Mouse (Mus musculus): ENCODE data around the gene Mrtfa.
A peak's percentile ranks its signal among the peaks of the same experiment; 100 is the strongest.

The Mrtfa gene

DNA sequence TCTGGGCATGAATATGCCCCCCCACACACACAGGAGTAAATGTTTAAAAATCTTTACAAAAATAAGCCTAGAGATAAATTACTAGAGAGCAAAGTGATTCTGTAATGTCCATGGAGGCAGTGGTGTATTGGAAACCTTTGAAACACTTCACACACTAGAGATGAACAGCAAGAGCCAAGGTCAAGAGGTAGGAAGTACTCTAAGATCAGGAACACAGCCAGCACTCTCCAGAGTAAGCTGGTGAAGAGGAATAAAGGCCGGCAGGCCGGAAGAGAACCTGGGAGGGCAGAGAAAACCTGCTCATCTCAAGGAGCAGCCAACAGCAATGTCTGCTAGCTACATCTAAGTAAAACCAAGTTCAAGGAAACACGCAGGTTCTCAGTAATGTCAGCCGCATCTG is 125.9 kb downstream of the Mrtfa start:
- no peak for DNase-seq (ENCODE audit: low spot score)

DNA sequence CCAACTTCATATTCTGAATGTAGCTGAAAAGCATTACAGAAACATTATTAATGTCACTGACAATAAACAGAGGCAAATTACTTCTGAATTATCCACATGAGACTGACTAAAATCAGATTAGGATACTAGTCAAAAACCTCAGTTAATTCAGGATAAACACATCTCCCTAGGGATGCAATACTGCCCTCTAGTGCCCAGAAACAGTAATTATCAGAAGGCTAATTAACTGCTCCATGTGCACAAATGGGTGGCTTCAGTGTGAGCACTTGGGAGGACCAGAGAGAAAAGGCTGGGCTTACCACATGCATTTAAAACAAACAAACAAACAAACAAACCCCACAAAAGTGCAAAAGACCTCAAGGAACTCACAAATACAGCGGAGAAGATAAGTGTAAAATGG is 126.4 kb downstream of the Mrtfa start:
- DNase-seq (ENCODE audit: low spot score), result peak; percentile 59

DNA sequence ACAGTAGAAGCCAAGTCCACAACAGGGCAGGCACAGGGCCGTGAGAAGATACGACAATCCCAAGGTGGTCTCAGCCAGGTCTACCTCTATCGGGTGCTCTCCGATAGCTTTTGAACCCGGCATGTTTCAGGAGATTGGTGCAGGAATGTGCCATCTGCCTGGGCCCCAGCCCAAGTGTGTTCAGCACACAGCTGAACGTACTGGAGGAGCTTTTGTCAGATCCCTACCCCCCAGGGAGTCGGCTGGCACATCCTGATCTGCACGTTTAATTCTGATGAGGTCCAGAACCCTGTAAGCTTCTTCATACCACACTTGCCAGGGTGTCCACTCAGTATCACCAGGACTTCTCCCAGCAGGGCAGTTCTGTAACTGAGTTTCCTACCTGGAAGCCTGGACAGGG is 127.9 kb downstream of the Mrtfa start:
- DNase-seq (ENCODE audit: low spot score), result peak; percentile 39

DNA sequence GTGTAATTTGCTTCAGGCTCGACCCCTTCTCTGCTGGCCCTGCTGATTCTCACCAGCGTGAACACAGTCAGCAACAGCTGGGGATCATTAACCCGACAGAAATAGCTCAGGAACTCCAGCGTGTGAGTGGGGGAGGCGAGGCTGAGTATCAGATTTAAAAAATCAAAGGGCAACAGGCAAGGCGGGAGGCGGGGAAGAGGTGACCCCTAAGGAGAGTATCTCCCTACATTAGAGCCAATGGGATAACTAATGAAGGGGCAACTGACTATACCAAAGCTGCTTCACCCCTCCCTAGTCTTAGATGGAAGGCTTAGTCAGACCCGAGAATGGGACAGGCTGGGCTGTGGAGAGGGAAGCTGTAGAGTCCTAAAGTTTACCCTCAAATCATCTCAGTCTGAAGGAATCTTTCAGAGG is 128.4 kb downstream of the Mrtfa start:
- no peak for DNase-seq (ENCODE audit: low spot score)

DNA sequence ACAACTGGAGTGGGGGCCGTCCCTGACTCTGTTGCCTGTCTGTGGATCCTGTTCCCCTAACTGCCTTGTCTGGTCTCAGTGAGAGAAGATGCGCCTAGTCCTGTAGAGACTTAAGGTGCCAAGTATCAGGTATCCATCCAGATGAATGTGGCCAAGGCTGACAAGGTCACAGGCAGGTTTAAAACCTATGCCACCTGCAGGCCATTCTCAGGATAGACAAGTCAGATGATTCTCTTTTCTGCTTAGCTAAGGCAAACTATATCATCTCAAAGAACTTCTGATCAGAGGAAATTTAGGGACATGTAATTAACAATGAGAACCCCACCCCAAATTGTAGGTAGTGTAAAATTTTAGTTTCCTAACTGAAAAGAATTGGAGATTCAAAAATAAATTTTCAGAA is 129.6 kb downstream of the Mrtfa start:
- no peak for DNase-seq (ENCODE audit: low spot score)

DNA sequence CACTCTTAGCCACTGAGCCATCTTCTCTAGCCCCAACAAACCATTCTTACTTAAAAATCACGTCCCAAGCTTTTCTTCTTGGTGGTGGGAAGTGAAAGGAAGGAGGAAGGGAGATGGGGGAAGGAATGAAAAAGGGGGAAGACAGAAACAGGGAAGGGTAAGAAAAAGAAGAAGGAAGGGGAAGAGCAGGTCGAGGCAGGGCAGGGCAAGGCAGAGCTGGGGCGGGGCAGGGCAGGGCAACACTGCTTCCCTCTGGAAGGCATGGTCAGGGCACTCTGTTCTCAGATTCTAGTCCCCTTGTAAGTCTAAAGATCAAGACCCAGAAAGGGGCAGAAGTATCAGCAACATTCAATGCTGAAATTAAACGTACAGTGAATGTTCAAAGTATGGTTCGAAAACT is 132.8 kb downstream of the Mrtfa start:
- DNase-seq (ENCODE audit: low spot score), result no peak

DNA sequence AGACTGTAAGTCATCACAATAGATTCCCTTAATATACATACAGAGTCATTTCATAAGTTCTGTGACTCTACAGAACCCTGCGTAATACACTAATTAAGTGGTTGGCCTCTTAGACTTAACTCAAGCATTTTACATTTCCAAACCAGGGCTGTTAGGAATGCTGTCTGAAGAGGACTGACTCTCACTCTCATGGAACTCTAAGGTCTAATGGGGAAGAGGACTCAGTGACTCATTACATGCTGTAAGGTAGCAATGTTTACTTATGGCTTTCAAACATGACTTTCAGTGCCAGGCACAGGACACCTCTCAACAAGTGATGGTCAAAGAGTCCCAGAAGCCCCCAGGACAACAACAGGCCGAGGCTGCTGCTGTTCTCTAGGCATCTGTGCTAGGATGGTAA is 135.1 kb downstream of the Mrtfa start:
- DNase-seq (ENCODE audit: low spot score), result no peak

DNA sequence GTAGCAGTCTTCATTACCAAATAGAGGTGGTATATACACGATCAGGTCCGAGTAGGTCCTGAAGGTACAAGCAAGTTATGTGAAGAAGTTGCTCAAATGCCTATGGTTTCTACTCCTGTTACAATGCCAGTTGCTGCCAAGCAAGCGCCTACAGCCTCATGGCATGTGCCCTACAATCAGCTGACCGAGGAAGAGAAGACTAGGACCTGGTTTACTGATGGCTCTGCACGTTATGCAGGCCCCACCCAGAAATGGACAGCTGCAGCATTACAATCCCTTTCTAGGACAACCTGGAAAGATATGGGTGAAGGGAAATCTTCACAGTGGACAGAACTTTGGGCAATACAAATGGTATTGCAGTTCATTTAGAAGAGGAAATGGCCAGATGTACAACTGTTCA is 138.1 kb downstream of the Mrtfa start:
- DNase-seq (ENCODE audit: low spot score), result no peak

DNA sequence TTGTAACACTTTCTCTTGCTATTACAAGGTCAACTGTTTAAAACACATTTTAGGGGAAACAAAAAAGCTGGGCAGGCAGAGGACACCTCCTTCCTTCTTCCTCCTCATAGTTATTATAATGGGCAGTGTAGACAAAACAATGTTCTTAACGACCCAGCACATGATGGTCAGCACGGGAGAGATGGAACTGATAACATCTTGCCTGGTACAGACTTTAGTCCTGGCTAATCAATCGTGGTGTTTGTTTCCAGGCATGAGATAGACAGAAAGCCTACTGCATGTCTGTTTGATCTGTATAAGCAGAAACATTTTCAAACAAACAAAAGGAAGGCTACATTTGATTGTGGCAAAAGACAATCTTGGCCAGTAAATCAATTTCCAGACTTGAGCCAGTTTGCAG is 140.1 kb downstream of the Mrtfa start:
- DNase-seq (ENCODE audit: low spot score), result no peak

DNA sequence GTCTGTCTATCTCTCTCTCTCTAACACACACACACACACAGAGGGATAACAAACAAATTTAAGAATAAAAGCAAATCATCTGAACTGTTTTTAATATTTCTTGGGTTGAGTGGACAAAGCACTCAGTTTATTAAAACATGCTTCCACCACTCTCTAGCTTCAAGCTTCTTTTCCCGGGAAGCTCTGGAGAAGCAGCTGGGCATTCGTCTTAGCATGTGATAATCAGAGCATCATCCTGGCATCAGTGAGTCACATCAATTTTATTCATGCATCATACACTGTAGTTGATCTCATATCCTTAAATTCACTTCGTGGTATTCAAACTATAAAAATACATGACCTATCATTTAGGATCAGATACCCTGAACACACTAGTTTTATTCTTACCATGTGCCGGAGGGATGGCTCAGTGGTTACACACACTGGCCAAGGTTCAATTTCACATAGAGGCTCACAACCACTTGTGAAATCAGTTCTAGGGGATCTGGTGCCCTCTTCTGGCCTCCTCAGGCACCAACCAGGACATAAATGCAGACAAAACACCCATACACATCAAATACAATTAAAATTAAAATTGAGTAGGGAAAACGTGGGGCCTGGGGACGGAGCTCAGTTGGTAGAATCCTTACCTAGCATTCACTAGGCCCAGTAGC is 141.0 kb downstream of the Mrtfa start:
- no peak for DNase-seq (ENCODE audit: low spot score)

DNA sequence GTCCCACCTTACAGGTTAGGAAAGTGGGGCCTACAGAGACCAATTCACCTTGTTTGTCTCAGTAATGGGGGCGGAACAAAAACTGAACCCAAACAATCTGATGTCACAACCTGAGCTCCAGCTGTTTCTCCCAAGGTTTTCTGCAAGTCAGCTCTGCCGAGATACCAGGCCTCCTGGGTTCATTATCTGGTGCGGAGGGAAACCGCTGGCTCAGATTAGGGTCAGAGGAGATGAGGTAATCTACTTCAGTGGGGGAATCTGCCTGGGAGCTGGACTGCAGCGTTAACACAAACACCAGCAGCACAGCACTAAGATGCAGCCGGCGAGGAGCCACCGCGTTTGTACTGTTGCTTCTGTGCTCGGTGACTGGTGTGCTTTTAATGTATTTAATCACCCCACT is 143.1 kb downstream of the Mrtfa start:
- DNase-seq (ENCODE audit: low spot score), result no peak

DNA sequence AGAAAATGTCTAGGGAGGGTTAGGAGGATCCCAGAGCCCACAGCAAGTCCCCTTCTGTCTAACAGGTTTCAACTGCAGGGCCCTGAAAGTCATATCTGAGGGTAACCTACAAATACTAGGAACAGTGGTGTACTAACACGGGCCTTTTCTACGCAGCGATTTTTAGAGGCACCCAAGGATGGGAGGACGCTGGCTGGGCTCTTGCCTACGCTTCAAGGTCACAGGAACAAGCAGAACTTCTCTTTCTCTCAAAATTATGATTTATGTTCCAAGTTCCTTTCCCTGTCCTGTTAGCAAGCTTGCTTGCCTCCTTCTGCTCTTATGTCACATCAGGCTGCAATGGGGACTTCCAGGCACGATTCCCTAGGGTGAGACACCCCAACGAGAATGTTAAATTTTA is 144.5 kb downstream of the Mrtfa start:
- no peak for DNase-seq (ENCODE audit: low spot score)

DNA sequence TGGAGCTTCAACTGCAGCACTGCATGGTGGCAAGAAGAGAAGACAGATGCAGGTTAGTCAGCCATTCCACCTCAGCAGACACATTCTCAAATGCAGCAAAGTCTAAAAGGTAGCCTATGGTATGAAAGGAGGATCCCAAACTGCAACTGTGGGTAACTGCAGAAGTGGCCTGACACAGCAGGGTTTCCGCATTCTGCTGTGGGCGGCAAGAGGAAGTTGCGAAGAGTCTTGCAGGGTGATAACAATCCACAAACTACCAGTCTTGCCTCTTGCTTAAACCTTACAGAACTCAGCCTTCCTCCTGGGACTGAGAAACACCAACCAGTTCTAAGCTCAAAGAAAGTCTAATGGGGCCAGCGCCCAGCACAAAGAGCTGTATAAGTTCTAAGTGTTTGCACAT is 145.2 kb downstream of the Mrtfa start:
- DNase-seq (ENCODE audit: low spot score), result no peak

DNA sequence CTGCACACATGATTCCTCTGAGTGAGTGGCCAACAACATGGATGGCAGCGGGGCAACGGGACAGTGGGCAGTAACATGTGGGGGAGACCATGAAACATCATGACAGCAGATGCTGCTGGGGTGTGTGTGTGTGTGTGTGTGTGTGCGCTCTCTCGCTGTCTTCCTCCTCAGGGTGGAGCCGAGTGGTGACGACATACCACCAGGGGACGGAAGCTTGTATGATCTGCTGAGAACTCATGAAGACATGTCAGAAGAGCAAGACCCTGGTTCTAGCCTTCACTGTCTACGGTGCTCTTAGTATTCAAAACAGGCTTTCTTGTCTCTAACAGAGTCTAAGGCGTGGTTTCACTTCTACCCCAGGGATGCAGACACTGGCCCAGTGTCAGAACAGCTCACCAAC is 146.1 kb downstream of the Mrtfa start:
- no peak for DNase-seq (ENCODE audit: low spot score)

DNA sequence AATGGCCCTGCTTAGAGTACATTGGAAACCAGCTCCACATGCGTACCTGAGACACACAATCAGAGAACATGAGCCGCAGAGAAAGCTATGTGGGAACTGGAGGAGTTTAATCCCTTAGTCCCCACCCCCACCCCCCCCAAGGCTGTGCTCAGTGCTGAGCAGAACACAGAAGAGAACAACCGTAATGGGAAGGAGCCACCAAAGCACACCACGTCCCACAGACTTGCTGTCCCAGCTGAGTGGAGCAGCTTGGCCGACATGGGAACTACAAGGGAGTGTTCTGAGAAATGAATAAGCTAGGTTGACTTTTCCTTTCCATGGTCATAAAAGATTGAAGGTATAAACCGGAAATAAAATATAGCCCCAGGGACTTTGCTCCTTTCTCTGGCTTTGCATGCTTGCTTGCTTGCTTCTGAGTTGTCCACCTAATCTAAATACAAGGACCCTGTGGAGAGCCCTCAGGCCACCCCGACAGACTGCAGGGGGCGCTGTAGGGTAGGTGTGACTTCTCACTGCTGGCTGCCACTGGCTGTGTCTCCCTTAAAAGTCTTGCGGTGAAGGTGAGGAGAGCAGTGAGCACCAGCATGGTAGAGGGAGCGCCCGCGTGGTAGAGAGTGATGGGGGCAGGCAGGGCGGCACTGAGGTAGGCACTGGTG is 148.2 kb downstream of the Mrtfa start:
- DNase-seq (ENCODE audit: low spot score), result no peak

DNA sequence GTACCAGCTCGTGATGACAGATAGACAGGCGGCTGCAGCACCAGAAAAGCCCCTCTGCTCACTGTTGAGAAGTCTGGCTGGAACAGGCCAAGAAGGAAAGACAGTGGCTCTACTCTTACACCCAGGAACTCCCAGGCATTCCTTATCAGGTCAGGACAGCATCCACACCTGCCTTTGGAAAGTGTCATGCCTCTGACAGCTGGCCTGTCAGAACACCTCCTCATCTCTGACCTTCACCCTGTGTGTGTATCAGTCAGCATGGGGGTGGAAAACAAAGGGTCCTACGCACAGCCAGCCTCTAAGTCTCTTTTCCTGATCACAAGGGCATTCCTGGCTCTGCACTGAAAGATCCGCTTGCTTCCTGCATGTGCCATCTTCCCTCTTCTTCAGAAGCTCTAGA is 148.8 kb downstream of the Mrtfa start:
- no peak for DNase-seq (ENCODE audit: low spot score)

DNA sequence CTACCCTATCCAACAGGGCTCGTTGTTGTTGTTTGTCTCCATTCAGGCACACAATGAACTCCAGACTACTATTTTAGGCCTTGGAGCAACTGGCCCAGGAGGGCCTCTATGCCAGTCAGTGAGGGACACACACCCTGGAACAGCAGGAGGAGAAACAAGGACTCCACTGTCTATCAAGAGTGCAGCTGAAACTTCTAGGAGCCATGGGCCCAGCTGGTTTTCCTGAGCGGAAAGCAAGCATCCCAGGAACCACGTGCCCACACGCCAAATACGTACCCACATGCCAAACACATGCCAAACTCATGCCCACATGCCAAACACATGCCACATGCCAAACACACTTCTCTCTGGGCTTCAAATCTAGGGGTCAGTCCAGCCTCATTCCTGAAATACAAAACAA is 152.1 kb downstream of the Mrtfa start:
- DNase-seq (ENCODE audit: low spot score), result no peak

DNA sequence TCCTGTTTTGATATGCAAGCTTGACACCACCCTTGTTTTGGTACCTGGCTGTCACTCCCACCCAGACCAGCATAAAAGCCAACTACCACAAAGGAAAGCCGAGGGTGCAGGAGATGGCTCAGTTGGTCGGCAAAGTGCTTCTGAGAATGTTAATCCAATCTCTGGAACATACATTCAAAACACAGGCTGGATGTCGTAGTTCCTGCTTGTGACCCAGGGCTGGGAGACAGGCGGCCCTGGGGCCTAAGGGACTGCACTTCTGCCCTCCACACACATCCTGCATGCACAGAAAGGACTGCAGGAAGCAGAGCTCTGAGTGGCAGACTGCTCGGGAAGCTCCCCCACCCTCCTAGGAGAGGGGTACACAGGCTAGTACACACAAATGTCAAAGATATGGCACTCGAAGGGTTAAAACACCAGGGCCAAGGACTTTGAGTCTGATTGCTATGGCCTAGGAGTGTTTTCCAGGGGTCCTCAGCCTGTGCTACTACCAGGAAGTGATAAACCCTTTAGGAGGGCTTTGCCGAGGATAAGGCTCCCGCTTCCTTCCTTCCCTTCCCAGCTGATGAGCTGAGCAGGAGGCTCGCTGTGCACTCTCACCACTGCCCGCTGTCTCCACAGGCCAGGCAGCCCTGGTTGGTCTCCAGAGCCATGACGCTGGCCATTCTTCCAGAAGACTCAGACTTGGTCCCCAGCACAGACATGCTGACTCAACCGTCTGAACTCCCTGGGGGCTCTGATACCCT is 155.0 kb downstream of the Mrtfa start:
- DNase-seq (ENCODE audit: low spot score), result no peak

DNA sequence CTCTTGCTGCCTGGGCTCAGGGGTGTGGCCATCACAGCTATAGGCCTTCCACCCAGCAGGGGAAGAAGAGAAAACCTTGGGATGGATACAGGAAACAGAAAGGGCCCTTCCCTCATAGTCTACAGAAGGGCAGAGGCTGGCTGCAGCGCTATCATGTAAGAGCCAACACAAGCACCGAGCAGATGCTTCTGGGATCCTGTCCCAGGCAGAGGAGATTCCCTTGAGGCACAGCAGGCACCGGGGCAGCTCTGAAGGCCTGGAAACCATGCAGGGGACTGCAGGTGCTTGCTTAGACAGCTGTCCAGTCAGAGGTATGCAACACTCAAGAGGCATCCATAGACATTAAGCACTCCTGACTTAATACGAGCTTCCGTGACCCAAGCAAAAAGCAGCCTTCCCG is 156.4 kb downstream of the Mrtfa start:
- no peak for DNase-seq (ENCODE audit: low spot score)

DNA sequence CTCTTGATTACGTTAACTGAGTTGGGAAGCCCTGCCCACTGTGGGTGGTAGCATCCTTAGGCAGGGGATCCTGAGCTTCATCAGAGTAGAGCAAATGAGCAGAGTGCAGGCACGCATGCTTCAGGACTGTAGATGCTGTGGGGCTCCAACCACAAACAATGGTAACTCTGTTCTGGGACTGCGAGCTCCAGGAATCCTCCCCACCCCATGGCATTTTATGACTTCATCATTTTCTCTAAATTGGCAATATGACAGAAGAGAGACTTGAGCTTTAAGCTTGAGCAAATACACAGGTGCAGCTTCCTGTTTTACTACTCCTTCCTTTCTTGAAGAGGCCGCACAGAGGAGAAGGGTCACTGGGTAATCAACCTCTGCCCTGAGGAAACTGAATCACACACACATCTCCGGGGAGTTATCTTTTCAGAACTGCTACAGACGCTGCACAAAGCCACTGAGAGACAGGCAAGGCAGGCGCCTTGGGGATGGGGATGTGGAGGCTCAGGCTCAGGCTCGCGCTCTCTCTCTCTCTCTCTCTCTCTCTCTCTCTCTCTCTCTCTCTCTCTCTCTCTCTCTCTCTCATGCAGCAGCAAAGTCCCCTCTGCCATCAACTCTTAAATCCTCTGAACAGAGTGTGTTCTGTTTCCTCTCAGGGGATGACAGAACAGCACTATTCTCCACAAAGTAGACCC is 157.5 kb downstream of the Mrtfa start:
- no peak for DNase-seq (ENCODE audit: low spot score)

DNA sequence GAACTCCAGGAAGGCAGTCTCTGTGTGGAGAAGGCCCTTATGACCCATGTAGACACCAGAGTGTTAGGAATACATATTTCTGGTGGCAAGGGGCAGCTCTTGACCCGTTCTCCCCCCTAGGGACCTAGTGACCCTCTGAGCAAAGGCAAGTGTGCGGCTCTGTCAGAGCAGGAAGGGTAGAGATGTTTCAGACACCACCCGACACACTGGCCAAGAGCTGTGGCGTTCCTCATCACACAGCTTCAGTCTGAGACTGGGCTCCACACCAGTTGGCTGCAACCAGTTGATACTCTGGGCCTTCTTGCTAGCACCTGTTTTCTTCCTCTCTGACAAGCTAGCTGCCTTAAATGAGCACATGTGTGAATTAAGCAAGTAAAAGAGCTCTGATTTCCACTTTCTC is 158.9 kb downstream of the Mrtfa start:
- DNase-seq (ENCODE audit: low spot score), result no peak

DNA sequence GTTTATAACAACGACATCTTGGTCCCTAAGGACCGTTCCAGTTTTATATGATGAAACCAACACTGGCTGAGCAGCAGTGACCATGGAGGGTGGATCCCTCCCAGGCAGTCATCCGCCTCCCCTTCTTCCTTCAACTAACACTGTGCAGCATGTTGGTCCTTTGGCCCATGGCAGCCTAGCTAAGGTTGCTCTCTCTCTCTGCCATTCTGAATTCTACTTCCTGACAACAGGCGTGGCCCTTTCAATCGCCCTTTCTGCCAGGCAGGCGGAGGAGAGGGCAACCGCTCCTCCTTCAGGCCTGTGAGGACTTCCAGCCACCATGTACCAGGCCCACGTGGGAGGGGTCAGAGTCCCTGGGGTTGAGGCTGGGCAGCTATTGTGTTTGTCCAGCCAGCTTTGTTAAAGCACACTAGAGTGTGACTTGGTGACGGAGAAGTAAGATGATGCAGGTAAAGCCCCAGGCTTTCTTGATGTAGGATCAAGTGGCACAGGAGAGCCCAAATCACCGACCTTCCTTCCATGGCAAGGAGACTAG is 159.6 kb downstream of the Mrtfa start:
- DNase-seq (ENCODE audit: low spot score), result no peak

Data from layer of hippocampus, adult 11-12 months (tissue).